Comparison of ENCODE assay signal across 14 mouse cellular contexts in genomic region chr16:35024300-35024699, GRCm38 (mm10). TPM values are rescaled to one million over a fixed set of nuclear protein-coding genes. Genes with fewer than 3 reads are reported as not detected.
DNase-seq lines count a peak whose midpoint lies in the region; ATAC-seq and TF ChIP-seq lines count a peak whose summit lies in the region.
"Had no signal": no experiment of that assay in that cellular context is flagged by ENCODE, and none has a peak within 500 bp of the region (broad histone marks: within the 10 kb centered on the region; RNA-seq: fewer than 3 reads in every experiment).

No protein-coding gene starts in this region.

- H3K9me3 ChIP-seq in kidney, postnatal 0 days (replicated peaks; ENCODE audit: low read length), result no peaks in the 10 kb centered on the region
- peaks cover 9% of the 10 kb centered on the region for H3K9me3 ChIP-seq in CH12.LX (replicated peaks; ENCODE audit: low read length)
- H3K9me3 ChIP-seq: embryonic facial prominence, embryonic 12.5 days; hindbrain, embryonic 15.5 days; limb, embryonic 13.5 days; stomach, embryonic 15.5 days had no signal

- H3K9ac ChIP-seq in kidney, postnatal 0 days (ENCODE audit: low read depth, low read length), result no peak overlapping the region
- H3K9ac ChIP-seq in CH12.LX (ENCODE audit: insufficient read depth, low read depth), result no peak overlapping the region
- H3K9ac ChIP-seq: embryonic facial prominence, embryonic 12.5 days; hindbrain, embryonic 15.5 days; limb, embryonic 13.5 days; stomach, embryonic 15.5 days had no signal

- no peaks in the 10 kb centered on the region for H3K36me3 ChIP-seq in kidney, postnatal 0 days (ENCODE audit: insufficient read depth, low read length)
- peaks cover 15 to 18% of the 10 kb centered on the region in 2 experiments for H3K36me3 ChIP-seq in CH12.LX (replicated peaks in 1 of 2; ENCODE audit: control insufficient read depth in 1 of 2, insufficient read depth in 1 of 2, low read length in 1 of 2)
- H3K36me3 ChIP-seq in splenic B cell, adult 2 months (ENCODE audit: control insufficient read depth, insufficient read depth, low read length, poor library complexity, severe bottlenecking), result 0 out of 2 replicates have a peak, but pooled peaks cover 2% of the 10 kb centered on the region

- H3K27ac ChIP-seq in kidney, postnatal 0 days, result no peak overlapping the region
- no peak overlapping the region for H3K27ac ChIP-seq in CH12.LX (ENCODE audit: insufficient read depth, low read depth)
- H3K27ac ChIP-seq: embryonic facial prominence, embryonic 12.5 days; hindbrain, embryonic 15.5 days; limb, embryonic 13.5 days; stomach, embryonic 15.5 days had no signal

- POLR2A ChIA-PET in Patski (lab: Charles Lee), result interaction anchor here (0.7 kb wide), 1 partner anchor 618 kb away, joined by 5 read pairs; no protein-coding TSS in a partner anchor

- H3K4me1 ChIP-seq in kidney, postnatal 0 days (replicated peaks; ENCODE audit: insufficient read depth, low read length), result no peaks in the 10 kb centered on the region
- H3K4me1 ChIP-seq in CH12.LX (ENCODE audit: control insufficient read depth in 1 of 2, insufficient read depth in 2 of 2), result peaks cover 5 to 34% of the 10 kb centered on the region in 2 experiments
- H3K4me1 ChIP-seq: limb, embryonic 13.5 days; stomach, embryonic 15.5 days had no signal

- in situ Hi-C loops in CH12.LX (cut with MboI; ENCODE audit: low pct_ligation_motif_present, low pct_unique_long_range_greater_than_20kb, low sequenced_read_pairs), result no loop called here
- in situ Hi-C loops in Patski (cut with MboI; ENCODE audit: low pct_unique_long_range_greater_than_20kb), result no loop called here

- peaks cover 12% of the 10 kb centered on the region for H3K79me2 ChIP-seq in CH12.LX (replicated peaks; ENCODE audit: control insufficient read depth, extremely low read depth, insufficient read depth, poor library complexity, severe bottlenecking)

- CTCF ChIA-PET in Patski (lab: Charles Lee), result no interaction called here

- intact Hi-C loops in left cerebral cortex, postnatal 10 days (cut with DNase I), result no loop called here

- H3K27me3 ChIP-seq in kidney, postnatal 0 days (ENCODE audit: insufficient read depth, low read length), result no peaks in the 10 kb centered on the region
- peaks cover 2% of the 10 kb centered on the region for H3K27me3 ChIP-seq in CH12.LX (replicated peaks)
- H3K27me3 ChIP-seq in Patski, result peaks cover 6% of the 10 kb centered on the region
- H3K27me3 ChIP-seq in splenic B cell, adult 2 months (ENCODE audit: control insufficient read depth, insufficient read depth, low read length, poor library complexity, severe bottlenecking), result no peaks in the 10 kb centered on the region
- H3K27me3 ChIP-seq: stomach, embryonic 15.5 days had no signal

- H3K4me2 ChIP-seq in kidney, postnatal 0 days (ENCODE audit: low read length), result no peak overlapping the region
- no peak overlapping the region for H3K4me2 ChIP-seq in CH12.LX (ENCODE audit: insufficient read depth, low read depth, poor library complexity, severe bottlenecking)
- H3K4me2 ChIP-seq: embryonic facial prominence, embryonic 12.5 days; limb, embryonic 13.5 days; stomach, embryonic 15.5 days had no signal

- no peak for TF ChIP-seq EP300 in CH12.LX (IDR thresholded peaks at IDR 0.05; ENCODE audit: low read length)

- ATAC-seq in kidney, postnatal 0 days (replicated peaks; ENCODE audit: low FRiP score, low read depth), result no peak
- ATAC-seq in Patski, result no peak

- no peak for TF ChIP-seq POLR2A in CH12.LX (IDR thresholded peaks at IDR 0.05; ENCODE audit: low read depth, low read length)

- TF ChIP-seq RAD21 in CH12.LX (IDR thresholded peaks at IDR 0.05; ENCODE audit: low read depth, low read length), result peak; percentile 21

- DNase-seq in kidney, postnatal 0 days (ENCODE audit: low spot score), result no peak
- DNase-seq in kidney, postnatal 25 days, result no peak
- peak; percentile 56 for DNase-seq in CH12.LX (ENCODE audit: extremely low read depth)
- DNase-seq in Patski (ENCODE audit: low read depth, low spot score), result no peak
- DNase-seq in splenic B cell, adult 2 months (ENCODE audit: low read depth, low spot score), result peak; percentile 35
- no peak for DNase-seq in spleen, postnatal 4 days (ENCODE audit: low spot score in 2 of 2)
- no peak for DNase-seq in left cerebral cortex, postnatal 10 days (ENCODE audit: extremely low spot score in 1 of 2, low spot score in 2 of 2)
- DNase-seq in urinary bladder, postnatal 36 days (ENCODE audit: low spot score in 2 of 2), result no peak
- DNase-seq: cerebellum, adult 11 months; heart, adult 18-20 months had no signal

- TF ChIP-seq CTCF in kidney, postnatal 0 days (IDR thresholded peaks at IDR 0.05; ENCODE audit: low read depth), result peak; percentile 42; the same call in 1 of the 2 replicates
- peak; percentile 44 to 69; a peak in 2 of 4 replicates for TF ChIP-seq CTCF in CH12.LX (conservative IDR thresholded peaks at IDR 0.05 in 1 of 2, IDR thresholded peaks at IDR 0.05 in 1 of 2; ENCODE audit: low read depth in 2 of 2, low read length in 2 of 2)
- TF ChIP-seq CTCF in Patski (IDR thresholded peaks at IDR 0.05), result peak; percentile 58

- dilution Hi-C loops in CH12.LX (cut with MboI; ENCODE audit: extremely low pct_ligation_motif_present, extremely low pct_unique_long_range_greater_than_20kb, low sequenced_read_pairs), result no loop called here

- no peak overlapping the region for H3K4me3 ChIP-seq in kidney, postnatal 0 days (replicated peaks; ENCODE audit: low read depth, low read length)
- H3K4me3 ChIP-seq in CH12.LX (replicated peaks in 1 of 3; ENCODE audit: low read depth in 2 of 3, low read length in 2 of 3, poor library complexity in 1 of 3), result no peak overlapping the region
- H3K4me3 ChIP-seq: embryonic facial prominence, embryonic 12.5 days; hindbrain, embryonic 15.5 days; limb, embryonic 13.5 days; stomach, embryonic 15.5 days had no signal

- WGBS in kidney, postnatal 0 days, result 88% methylated on average over 5 of the region's 5 CpGs

TF ChIP-seq in CH12.LX, 34 proteins besides CTCF, POLR2A, EP300 and RAD21:
- TF ChIP-seq GABPA (IDR thresholded peaks at IDR 0.05; ENCODE audit: insufficient replicate concordance, low read depth, low read length), result no peak
- TF ChIP-seq MYC (IDR thresholded peaks at IDR 0.05; ENCODE audit: low read depth, low read length), result peak; percentile 74
- no peak for TF ChIP-seq MEF2A (IDR thresholded peaks at IDR 0.05; ENCODE audit: borderline replicate concordance, low read depth, low read length)
- TF ChIP-seq UBTF (IDR thresholded peaks at IDR 0.05; ENCODE audit: low read depth, low read length), result no peak
TF ChIP-seq in CH12.LX: peak in this region for 1.

RNA-seq across cellular contexts. Expression of gene Hacd2, which starts 2.1 kb away (rescaled TPM):
- 91.4 and 92.6 TPM in 2 replicates for polyA plus RNA-seq in kidney, postnatal 0 days (2015; fragmentation: Nextera tagmentation; extraction: Ambion mirVana)
- total RNA-seq in CH12.LX (2012; rRNA removed) (33.2 and 50.3 TPM in 2 replicates), CH12.LX (2014; rRNA removed) (30.1 and 49.7 TPM in 2 replicates)
- polyA plus RNA-seq in CH12.LX (2012; ENCODE audit: insufficient read length, low read depth) (133 and 135 TPM in 2 replicates), Patski (2021) (76.2 TPM)
- total RNA-seq in left cerebral cortex, postnatal 10 days (2021), result 10 to 100 TPM; 26.1 to 41.7 TPM

Comparison
In these comparisons a context has a peak if more than half of its experiments do, and no peak if none do; other contexts are left out.
1. DNase-seq: peak in CH12.LX (single experiment) and splenic B cell, adult 2 months (single experiment); none in kidney, postnatal 0 days (single experiment), kidney, postnatal 25 days (0 of 2), Patski (single experiment), spleen, postnatal 4 days (0 of 2), left cerebral cortex, postnatal 10 days (0 of 2) and urinary bladder, postnatal 36 days (0 of 2).
2. Peak in every context shown above with its lines, with median percentiles within 50 percentile points of each other: CTCF ChIP-seq.